Mouse (Mus musculus): ENCODE data around the gene Olfr93. TPM values are rescaled to one million over a fixed set of nuclear protein-coding genes. Genes with fewer than 3 reads are reported as not detected.

Gene Olfr93
- polyA plus RNA-seq, 1 experiment from 2014 or later = not detected

- Histone ChIP-seq H3K9ac (replicated peaks; ENCODE audit: low read depth) (no peak overlapping the region), H3K36me3 (ENCODE audit: insufficient read depth, low read length) (no peaks in the 10 kb centered on the region), H3K4me2 (replicated peaks; ENCODE audit: low read depth, low read length) (no peak overlapping the region), H3K9me3 (ENCODE audit: low read length) (no peaks in the 10 kb centered on the region), H3K27me3 (replicated peaks; ENCODE audit: insufficient read depth, low read length) (no peaks in the 10 kb centered on the region), H3K27ac (ENCODE audit: low read length) (no peak overlapping the region), H3K4me3 (ENCODE audit: low read depth, low read length) (no peak overlapping the region), H3K4me1 (ENCODE audit: insufficient read depth, low read depth, low read length) (no peaks in the 10 kb centered on the region)
- DNase-seq (ENCODE audit: low spot score) = no peak
- WGBS = 63% methylated on average over 5 of the region's 5 CpGs
- no peak for ATAC-seq
- TF ChIP-seq EP300 (IDR thresholded peaks at IDR 0.05) (no peak), CTCF (IDR thresholded peaks at IDR 0.05) (no peak)
These were observed 68.0 kb downstream of the Olfr93 start for GRCm38 (mm10) chr17:37093289-37093688.

GRCm38 (mm10) chr17:37092198-37092597 is 69.1 kb downstream of the Olfr93 start:
- TF ChIP-seq EP300 (IDR thresholded peaks at IDR 0.05) (no peak), CTCF (IDR thresholded peaks at IDR 0.05) (no peak)
- DNase-seq (ENCODE audit: low spot score) (no peak), ATAC-seq (no peak)
- Histone ChIP-seq H3K9me3 (ENCODE audit: low read length) (no peaks in the 10 kb centered on the region), H3K4me2 (replicated peaks; ENCODE audit: low read depth, low read length) (no peak overlapping the region), H3K4me1 (ENCODE audit: insufficient read depth, low read depth, low read length) (no peaks in the 10 kb centered on the region), H3K4me3 (ENCODE audit: low read depth, low read length) (no peak overlapping the region), H3K9ac (replicated peaks; ENCODE audit: low read depth) (no peak overlapping the region), H3K36me3 (ENCODE audit: insufficient read depth, low read length) (no peaks in the 10 kb centered on the region), H3K27ac (ENCODE audit: low read length) (no peak overlapping the region), H3K27me3 (replicated peaks; ENCODE audit: insufficient read depth, low read length) (no peaks in the 10 kb centered on the region)
- 44% methylated on average over 1 of the region's 1 CpGs for WGBS

Other genes starting within 250 kb of the Olfr93 start
- gene Rnf39, start 218.6 kb downstream of the Olfr93 start, polyA plus RNA-seq (2015; fragmentation: Nextera tagmentation; extraction: Ambion mirVana) = 13.4 and 13.5 TPM in 2 replicates
- 96.9 and 108 TPM in 2 replicates for gene Ppp1r11, start 209.8 kb downstream of the Olfr93 start, polyA plus RNA-seq (2015; fragmentation: Nextera tagmentation; extraction: Ambion mirVana)
- 63.8 and 72.8 TPM in 2 replicates for gene Znrd1, start 202.9 kb downstream of the Olfr93 start, polyA plus RNA-seq (2015; fragmentation: Nextera tagmentation; extraction: Ambion mirVana)
- 5.1 and 6.1 TPM in 2 replicates for gene Znrd1as, start 202.9 kb downstream of the Olfr93 start, polyA plus RNA-seq (2015; fragmentation: Nextera tagmentation; extraction: Ambion mirVana)
- 0.14 TPM in 1 of 2 replicates, not detected in the other for gene 2410137M14Rik, start 180.3 kb downstream of the Olfr93 start, polyA plus RNA-seq (2015; fragmentation: Nextera tagmentation; extraction: Ambion mirVana)
- 0.13 and 0.21 TPM in 2 replicates for gene H2-M5, start 172.0 kb downstream of the Olfr93 start, polyA plus RNA-seq (2015; fragmentation: Nextera tagmentation; extraction: Ambion mirVana)
- gene Zfp57, start 160.3 kb downstream of the Olfr93 start, polyA plus RNA-seq (2015; fragmentation: Nextera tagmentation; extraction: Ambion mirVana) = 35.6 and 44.3 TPM in 2 replicates
- 0.07 TPM in 1 of 2 replicates, not detected in the other for gene Mog, start 138.1 kb downstream of the Olfr93 start, polyA plus RNA-seq (2015; fragmentation: Nextera tagmentation; extraction: Ambion mirVana)
- 5.8 and 6.2 TPM in 2 replicates for gene Gabbr1, start 115.5 kb downstream of the Olfr93 start, polyA plus RNA-seq (2015; fragmentation: Nextera tagmentation; extraction: Ambion mirVana)
- not detected in 2 replicates for gene Olfr90, start 73.0 kb downstream of the Olfr93 start, polyA plus RNA-seq (2015; fragmentation: Nextera tagmentation; extraction: Ambion mirVana)
- gene Olfr91, start 63.2 kb downstream of the Olfr93 start, polyA plus RNA-seq (2015; fragmentation: Nextera tagmentation; extraction: Ambion mirVana) = not detected in 2 replicates
- gene Olfr92, start 41.4 kb downstream of the Olfr93 start, polyA plus RNA-seq (2015; fragmentation: Nextera tagmentation; extraction: Ambion mirVana) = not detected in 2 replicates
- not detected in 2 replicates for gene Ubd, start 32.4 kb upstream of the Olfr93 start, polyA plus RNA-seq (2015; fragmentation: Nextera tagmentation; extraction: Ambion mirVana)
- not detected in 2 replicates for gene Olfr94, start 39.5 kb upstream of the Olfr93 start, polyA plus RNA-seq (2015; fragmentation: Nextera tagmentation; extraction: Ambion mirVana)
- not detected in 2 replicates for gene Olfr95, start 51.6 kb upstream of the Olfr93 start, polyA plus RNA-seq (2015; fragmentation: Nextera tagmentation; extraction: Ambion mirVana)
- gene Olfr96, start 58.7 kb upstream of the Olfr93 start, polyA plus RNA-seq (2015; fragmentation: Nextera tagmentation; extraction: Ambion mirVana) = not detected in 2 replicates
- gene Olfr97, start 75.8 kb upstream of the Olfr93 start, polyA plus RNA-seq (2015; fragmentation: Nextera tagmentation; extraction: Ambion mirVana) = not detected in 2 replicates
- gene Olfr98, start 102.3 kb upstream of the Olfr93 start, polyA plus RNA-seq (2015; fragmentation: Nextera tagmentation; extraction: Ambion mirVana) = not detected in 2 replicates
- 5.5 and 5.9 TPM in 2 replicates for gene H2-M3, start 108.7 kb upstream of the Olfr93 start, polyA plus RNA-seq (2015; fragmentation: Nextera tagmentation; extraction: Ambion mirVana)
- not detected in 2 replicates for gene Olfr99, start 122.0 kb upstream of the Olfr93 start, polyA plus RNA-seq (2015; fragmentation: Nextera tagmentation; extraction: Ambion mirVana)
- not detected in 2 replicates for gene Olfr101, start 142.8 kb upstream of the Olfr93 start, polyA plus RNA-seq (2015; fragmentation: Nextera tagmentation; extraction: Ambion mirVana)
- not detected in 2 replicates for gene Olfr102, start 155.6 kb upstream of the Olfr93 start, polyA plus RNA-seq (2015; fragmentation: Nextera tagmentation; extraction: Ambion mirVana)
- gene Olfr103, start 178.2 kb upstream of the Olfr93 start, polyA plus RNA-seq (2015; fragmentation: Nextera tagmentation; extraction: Ambion mirVana) = not detected in 2 replicates
- not detected in 2 replicates for gene Olfr104-ps, start 198.1 kb upstream of the Olfr93 start, polyA plus RNA-seq (2015; fragmentation: Nextera tagmentation; extraction: Ambion mirVana)
- not detected in 2 replicates for gene Olfr105-ps, start 217.5 kb upstream of the Olfr93 start, polyA plus RNA-seq (2015; fragmentation: Nextera tagmentation; extraction: Ambion mirVana)
- gene Olfr106-ps, start 228.9 kb upstream of the Olfr93 start, polyA plus RNA-seq (2015; fragmentation: Nextera tagmentation; extraction: Ambion mirVana) = not detected in 2 replicates
- gene Olfr107, start 237.7 kb upstream of the Olfr93 start, polyA plus RNA-seq (2015; fragmentation: Nextera tagmentation; extraction: Ambion mirVana) = not detected in 2 replicates

All from lung, postnatal 0 days (tissue).